Mouse (Mus musculus) thymus, adult 2 months (tissue): ENCODE results near the gene Scn3a.

Source experiments
- CTCF ChIP-seq: fragments of 200-500 bp; IDR thresholded peaks from 2 replicates; pipeline ENCODE4 v1.5.1; 2012; ENCODE audit warnings: mild to moderate bottlenecking, control low read depth, low read length, moderate library complexity, borderline replicate concordance; ENCODE audit not compliant: control insufficient read depth, poor library complexity, insufficient read depth; ENCODE audit errors: extremely low read depth
- POLR2A ChIP-seq: fragments of 200-500 bp; IDR thresholded peaks from 2 replicates; pipeline ENCODE4 v1.6.1; 2012; ENCODE audit warnings: mild to moderate bottlenecking, low read length, control low read depth, moderate library complexity; ENCODE audit not compliant: control insufficient read depth, poor library complexity, insufficient read depth; ENCODE audit errors: extremely low read depth

DNA sequence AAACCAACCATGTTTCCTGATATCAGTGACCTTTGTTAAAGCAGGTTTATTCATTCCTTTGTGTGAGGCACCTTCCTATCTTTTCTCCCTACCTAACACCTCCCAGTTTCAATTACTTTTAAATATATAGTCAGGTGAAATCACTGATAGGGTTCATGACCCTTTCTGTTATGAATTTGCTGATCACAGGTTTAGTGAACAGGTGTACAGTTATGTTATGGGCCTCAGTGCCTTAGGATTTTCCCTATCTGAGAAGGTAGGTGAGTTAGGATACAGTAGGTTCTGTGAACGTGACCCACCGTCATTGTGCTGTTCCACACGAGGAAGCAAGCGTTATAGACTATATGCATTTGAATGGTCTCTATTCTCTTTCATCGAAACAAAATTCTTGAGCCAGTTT lies 101.7 kb downstream of the Scn3a start:
- TF ChIP-seq CTCF = no peak
- no peak for TF ChIP-seq POLR2A
